Mouse (Mus musculus) ovary, adult 18-20 months (tissue): ENCODE measurements around the gene Tax1bp3.

Experiments used
- DNase-seq: peaks from one replicate; pipeline ENCODE4 v3.0.0; 2022; ENCODE audit warnings: low spot score, mixed read lengths

The Tax1bp3 gene

GRCm38 (mm10) chr11:73176186-73176585 lies 697 bp upstream of the Tax1bp3 start:
- DNase-seq: no peak

GRCm38 (mm10) chr11:73177509-73177875 lies 609 bp downstream of the Tax1bp3 start:
- DNase-seq: peak; percentile 65

- no peak for DNase-seq
Observed at GRCm38 (mm10) chr11:73177895-73178294, 1.0 kb downstream of the Tax1bp3 start.

GRCm38 (mm10) chr11:73185872-73186615 lies 9.2 kb downstream of the Tax1bp3 start:
- DNase-seq: no peak

- no peak for DNase-seq
Observed at GRCm38 (mm10) chr11:73187231-73187630, 10.3 kb downstream of the Tax1bp3 start.

GRCm38 (mm10) chr11:73193047-73193446 lies 16.2 kb downstream of the Tax1bp3 start:
- DNase-seq: no peak

- no peak for DNase-seq
Observed at GRCm38 (mm10) chr11:73194444-73194843, 17.6 kb downstream of the Tax1bp3 start.

GRCm38 (mm10) chr11:73198190-73198589 lies 21.3 kb downstream of the Tax1bp3 start:
- DNase-seq: no peak

- peak; percentile 77 for DNase-seq
Observed at GRCm38 (mm10) chr11:73198603-73199229, 21.8 kb downstream of the Tax1bp3 start, which contains the start of gene Ctns. Gene Ctns, minus strand, starts transcription at chr11:73199042.

GRCm38 (mm10) chr11:73199230-73199712 lies 22.4 kb downstream of the Tax1bp3 start, which contains the start of gene Shpk:
Gene Shpk, plus strand, starts transcription at chr11:73199460.
- peak; percentile 87 for DNase-seq

GRCm38 (mm10) chr11:73199879-73200278 lies 23.0 kb downstream of the Tax1bp3 start:
- no peak for DNase-seq

- DNase-seq: no peak
Observed at GRCm38 (mm10) chr11:73201021-73201420, 24.1 kb downstream of the Tax1bp3 start.

- no peak for DNase-seq
Observed at GRCm38 (mm10) chr11:73201597-73201996, 24.7 kb downstream of the Tax1bp3 start.

- no peak for DNase-seq
Observed at GRCm38 (mm10) chr11:73203895-73204294, 27.0 kb downstream of the Tax1bp3 start.

GRCm38 (mm10) chr11:73205194-73205593 lies 28.3 kb downstream of the Tax1bp3 start:
- DNase-seq: no peak

GRCm38 (mm10) chr11:73207621-73208020 lies 30.7 kb downstream of the Tax1bp3 start:
- DNase-seq: no peak

- DNase-seq: no peak
Observed at GRCm38 (mm10) chr11:73213956-73214355, 37.1 kb downstream of the Tax1bp3 start.

- DNase-seq: no peak
Observed at GRCm38 (mm10) chr11:73219671-73220070, 42.8 kb downstream of the Tax1bp3 start.

- no peak for DNase-seq
Observed at GRCm38 (mm10) chr11:73220651-73221050, 43.8 kb downstream of the Tax1bp3 start.

GRCm38 (mm10) chr11:73222846-73223245 lies 46.0 kb downstream of the Tax1bp3 start:
- no peak for DNase-seq

GRCm38 (mm10) chr11:73223966-73224365 lies 47.1 kb downstream of the Tax1bp3 start:
- DNase-seq: no peak

GRCm38 (mm10) chr11:73225856-73226255 lies 49.0 kb downstream of the Tax1bp3 start:
- DNase-seq: no peak

- no peak for DNase-seq
Observed at GRCm38 (mm10) chr11:73228881-73229280, 52.0 kb downstream of the Tax1bp3 start.
